Mouse (Mus musculus) fibroblast of lung, adult 2 months (primary cell): ENCODE measurements around the gene Ubxn2a.

Experiments
- DNase-seq: peaks from one replicate; pipeline ENCODE4 v3.0.0-alpha.2; 2011; ENCODE audit warnings: low read depth

The Ubxn2a gene

DNA sequence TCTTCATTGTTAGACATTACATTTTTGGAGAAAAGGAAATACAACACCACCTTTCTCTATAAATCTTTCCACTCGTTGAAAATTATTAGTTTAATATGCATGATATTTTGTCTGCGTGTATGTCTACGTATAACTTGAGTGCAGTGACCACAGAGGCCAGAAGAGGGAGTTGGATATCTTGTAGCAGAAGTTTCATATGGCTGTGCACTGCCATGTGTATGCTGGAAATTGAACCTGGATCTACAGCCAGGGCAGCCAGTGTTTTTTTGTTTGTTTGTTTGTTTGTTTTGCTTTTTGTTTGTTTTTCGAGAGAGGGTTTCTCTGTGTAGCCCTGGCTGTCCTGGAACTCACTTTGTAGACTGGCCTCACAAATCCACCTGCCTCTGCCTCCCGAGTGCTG, 28.5 kb downstream of the Ubxn2a start:
- no peak for DNase-seq

DNA sequence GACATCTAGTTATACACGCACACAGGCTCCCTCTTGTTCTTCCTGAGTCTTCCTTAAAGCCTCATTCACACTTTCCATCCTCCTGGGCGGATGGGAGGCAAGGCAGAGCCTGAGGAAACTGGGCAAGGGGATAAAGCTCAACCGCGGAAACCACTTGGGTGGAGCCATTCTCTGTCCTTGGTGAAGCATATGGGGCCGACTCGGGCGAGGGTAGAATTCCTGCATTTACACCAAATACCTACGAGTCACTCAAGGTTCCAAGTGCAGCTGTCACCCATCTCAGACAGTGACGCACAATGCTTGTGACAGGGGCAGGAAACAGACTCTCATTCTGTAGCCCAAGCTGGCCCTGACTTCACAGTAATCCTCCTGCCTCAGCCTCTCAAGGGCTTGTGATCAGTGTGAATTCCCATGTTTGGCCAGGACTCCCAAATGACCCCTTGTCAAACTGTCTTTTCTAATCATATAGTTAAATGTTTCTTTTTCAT, 29.2 kb downstream of the Ubxn2a start:
- no peak for DNase-seq

DNA sequence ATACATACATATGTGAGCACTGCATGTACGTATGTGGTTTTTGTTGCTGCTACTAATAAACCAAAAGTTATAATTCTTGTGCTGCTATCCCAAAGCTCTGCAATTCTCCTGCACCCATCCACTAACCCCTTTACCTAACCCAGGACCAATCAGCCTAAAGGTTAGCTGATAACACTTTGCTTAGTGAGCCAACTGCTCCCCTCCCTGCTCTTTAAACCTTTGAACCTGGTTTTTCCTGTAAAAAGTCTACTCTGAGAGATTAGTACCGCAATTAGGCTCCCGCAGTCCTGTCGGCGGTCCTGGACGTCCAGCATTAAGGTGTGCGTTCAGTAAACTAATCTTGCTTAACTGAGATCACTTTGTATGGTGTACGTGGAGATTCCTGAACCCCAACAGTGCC, 31.9 kb downstream of the Ubxn2a start:
- no peak for DNase-seq

DNA sequence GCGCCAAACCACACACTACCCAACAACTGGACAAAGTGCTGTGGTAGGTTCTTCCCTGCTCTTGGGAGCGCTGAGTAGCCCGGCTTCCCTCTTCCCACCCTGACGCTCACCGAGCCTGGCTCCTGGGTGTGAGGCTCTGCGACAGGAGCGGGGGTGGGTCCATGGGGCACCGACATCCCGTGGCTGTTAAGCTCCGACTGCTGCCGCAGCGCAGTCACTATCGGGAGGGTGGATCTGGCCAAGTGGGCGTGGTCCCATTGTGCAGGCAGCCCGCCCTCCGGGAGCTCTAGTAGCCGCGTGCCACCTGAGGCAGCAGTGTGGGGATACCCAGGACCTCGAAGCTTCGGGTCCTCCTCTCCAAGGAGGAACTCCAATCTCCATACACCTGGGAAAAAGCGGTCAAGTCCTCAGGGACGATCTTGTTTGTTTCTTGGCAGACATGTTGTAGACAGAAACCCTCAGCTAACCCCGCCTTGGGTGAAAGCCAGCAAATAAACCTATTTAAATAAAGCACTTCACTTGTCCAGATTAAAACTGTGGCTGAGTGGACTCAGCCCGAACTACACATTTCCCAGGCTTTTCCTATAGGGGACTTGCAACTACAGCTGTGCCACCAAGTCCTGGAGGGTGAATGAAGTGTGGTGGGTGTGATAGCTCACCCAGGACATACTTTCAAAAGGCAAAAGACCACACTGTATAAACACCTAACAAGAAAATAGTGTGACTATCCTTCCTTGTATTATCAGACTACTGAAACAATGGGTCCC, 33.2 kb downstream of the Ubxn2a start, which contains the start of gene Mfsd2b:
Gene Mfsd2b (minus strand): TSS at position 199 of the 767 bp plus-strand sequence.
- peak; percentile 23 for DNase-seq

DNA sequence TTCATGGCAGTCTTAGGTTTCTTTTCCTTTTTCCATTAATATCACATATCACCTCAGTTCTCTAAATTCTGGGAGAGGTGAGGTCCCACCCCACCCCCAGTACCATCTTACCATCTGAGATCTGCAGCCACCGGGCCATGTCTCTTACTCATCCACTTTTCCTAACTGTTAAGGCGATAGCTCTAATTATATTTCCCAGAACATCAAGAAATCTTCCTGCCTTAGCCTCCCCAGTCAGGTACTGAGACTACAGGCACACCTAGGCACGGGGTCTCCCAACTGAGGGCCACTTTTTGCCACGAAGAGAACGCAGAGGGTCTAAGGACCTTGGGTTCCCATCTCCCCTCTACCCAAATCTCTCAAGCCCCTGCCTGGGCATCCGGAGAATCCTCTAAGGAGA, 34.0 kb downstream of the Ubxn2a start:
- no peak for DNase-seq

DNA sequence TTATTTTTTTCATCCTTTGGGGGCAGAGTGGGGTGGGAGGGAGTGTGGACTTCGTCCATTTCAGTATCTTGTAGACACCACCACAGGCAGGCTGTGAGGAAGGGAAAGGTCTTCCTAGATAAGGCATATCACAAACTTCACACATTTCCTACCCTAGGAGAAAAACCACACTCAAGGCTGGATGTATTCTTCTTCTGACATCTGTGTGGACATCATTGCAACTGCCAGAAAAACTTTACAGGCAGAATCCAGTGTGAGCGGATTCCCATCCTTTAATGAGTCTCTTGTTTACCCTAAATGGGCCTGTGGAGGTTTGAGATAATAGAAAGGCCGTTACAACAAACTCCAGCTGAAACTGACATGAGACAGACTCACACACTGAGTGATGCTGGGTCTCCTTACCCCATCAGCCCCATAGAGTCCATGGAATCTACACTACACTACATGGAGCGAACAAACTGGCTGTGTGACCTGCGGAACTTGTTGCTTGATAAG, 34.5 kb downstream of the Ubxn2a start:
- DNase-seq = no peak

DNA sequence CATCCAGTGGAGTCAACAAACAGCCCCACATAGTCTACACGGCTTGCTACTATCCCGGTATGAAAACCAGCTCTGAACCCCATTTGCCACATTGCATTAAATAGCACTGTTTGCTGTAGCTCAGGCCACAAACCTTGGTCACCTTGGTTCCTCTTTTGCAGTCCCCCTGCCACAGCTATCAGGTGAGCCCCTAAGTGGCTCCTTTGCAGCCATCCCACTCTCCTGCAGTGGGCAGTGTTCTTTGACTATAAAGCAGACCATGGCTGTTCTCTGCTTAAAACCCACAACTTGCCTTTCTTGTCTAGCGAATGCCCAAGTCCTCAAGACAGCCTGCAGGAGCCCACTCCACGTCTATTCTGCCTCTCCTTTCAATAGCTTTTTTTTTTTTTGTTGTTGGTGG, 35.2 kb downstream of the Ubxn2a start:
- DNase-seq = no peak

DNA sequence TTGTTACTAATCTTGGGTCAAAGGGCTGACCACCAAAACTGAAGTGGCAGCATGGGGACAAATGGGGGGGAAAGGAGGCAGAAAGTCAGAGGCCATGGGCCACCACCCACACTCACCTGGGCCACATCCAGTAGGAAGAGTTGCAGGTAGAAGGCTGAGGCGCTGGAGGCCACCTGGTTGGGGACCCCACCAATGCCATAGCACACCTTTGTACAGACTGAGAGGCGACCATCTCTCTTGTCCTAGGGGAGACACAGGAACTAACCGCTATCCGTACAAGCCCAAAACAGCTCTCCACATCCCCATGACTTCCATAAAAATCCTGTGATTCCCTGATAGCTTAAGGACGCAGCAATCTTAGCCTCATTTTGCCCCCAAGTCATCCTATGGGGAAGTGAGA, 36.2 kb downstream of the Ubxn2a start:
- DNase-seq = no peak

DNA sequence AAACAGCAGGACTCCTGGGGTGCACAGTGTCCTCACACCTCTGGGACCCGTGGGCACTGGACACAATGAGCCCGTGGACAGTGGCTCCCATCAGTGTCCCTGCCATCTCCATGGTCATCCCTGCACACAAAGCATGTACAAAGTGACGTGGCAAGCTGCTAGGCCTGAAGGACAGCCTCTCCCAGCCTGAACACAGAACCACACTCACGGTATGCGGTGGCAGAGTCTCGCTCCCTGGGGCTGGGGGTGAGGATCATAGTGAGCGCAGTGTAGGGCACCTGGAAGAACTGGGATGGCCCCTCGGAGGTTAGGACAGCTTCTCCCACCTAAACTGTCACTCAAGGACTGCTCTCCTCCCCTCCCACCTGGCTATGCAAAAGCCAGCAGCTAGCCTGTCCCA, 38.6 kb downstream of the Ubxn2a start:
- no peak for DNase-seq

DNA sequence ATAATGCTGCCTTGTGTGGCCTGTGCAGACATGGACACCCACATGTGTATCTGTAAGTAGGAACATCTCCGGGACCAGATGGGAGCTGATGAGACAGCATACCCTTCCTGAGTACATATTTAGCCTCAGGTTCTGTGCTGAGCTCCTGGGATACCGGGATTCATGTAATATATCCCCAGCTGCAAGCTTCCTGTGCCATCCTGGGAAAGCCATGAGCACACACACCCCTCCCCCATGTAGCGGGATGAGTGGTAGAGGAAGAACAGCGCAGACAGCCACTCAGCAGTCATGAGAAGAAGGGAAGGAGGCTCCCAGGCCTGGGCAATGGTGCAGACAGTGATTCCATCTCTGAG, 43.2 kb downstream of the Ubxn2a start:
- DNase-seq = no peak

DNA sequence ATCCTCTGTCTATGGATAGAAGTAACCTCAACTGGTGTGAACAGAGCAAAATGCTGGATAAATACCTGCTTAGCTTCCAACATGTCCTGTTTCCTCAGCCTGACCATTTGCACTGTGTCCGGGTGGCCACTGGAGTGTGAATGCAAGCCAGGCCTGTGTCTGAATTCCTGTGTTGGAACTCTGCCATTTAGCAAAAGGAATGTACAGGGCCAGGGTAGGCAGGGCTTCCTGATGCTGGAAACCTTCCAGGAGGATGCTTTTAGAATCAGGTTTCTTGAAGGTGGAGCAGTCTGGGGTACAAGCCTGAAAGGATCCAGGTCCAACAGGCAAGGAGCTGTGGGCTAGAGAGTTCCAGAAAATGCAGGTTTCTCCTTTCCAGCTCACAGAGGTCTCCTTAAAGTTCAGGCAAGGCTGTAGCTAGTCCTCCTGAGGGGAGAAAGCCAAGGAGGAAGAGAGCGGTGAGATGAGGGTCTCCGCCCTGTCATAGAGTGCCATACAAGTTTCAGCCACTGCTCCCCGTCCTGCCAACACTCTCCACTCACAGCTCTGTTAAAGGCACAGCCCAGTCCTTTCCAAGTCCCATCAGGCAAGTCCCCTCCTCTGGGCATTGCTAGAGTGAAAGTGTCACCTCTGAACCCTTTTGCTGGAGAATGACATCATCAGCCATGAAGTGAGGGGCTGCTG, 43.7 kb downstream of the Ubxn2a start:
- DNase-seq = no peak

DNA sequence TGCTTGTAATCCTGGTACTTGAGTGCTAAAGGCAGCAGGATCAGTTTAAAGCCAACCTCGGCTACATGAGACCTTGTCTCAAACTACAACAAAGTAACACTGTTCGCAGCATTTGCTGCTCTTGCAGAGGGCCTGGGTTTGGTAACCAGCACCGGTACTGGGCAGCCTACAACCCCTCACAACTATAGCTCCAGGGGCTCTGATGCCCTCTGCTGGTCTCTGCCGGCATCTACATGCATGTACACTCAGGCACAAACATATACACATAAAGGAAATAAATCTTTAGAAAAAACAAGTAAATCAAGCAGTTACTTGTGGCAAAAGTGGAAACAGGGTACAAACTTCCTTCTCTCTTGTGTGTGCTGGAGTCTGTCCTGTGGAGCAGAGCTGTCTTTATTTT, 44.8 kb downstream of the Ubxn2a start:
- DNase-seq = no peak

DNA sequence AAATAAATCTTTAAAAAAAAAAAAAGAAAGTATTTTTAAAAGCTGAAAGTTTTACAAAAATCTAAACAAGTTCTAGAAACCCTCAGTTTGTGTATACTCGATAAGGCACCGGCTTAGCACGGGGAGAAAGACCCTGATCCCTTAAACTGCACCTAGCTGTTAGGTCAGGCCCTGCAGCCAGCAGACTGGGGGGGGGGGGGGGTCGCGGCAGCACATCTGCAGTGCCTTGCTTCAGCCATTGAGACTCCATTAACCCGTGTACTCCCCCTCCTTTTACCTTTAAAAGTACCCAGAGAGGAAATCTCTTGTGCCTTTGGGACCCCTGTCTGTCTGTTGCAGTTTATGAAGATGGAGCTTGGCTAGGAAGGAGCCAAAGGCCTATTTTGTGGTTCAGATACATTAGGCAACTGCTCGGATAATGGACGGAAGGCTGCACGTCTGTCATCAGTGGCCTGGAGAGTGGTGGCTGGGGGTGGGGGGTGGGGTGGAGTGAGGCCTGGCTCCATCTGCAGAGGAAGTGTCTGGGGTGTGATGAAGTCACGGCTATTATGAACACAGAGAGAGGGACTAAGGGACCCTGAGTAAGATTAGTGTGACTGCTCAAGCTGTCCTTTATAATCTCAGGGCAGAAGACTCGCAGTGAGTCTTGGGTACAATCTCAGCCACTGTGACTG, 48.1 kb downstream of the Ubxn2a start:
- no peak for DNase-seq

DNA sequence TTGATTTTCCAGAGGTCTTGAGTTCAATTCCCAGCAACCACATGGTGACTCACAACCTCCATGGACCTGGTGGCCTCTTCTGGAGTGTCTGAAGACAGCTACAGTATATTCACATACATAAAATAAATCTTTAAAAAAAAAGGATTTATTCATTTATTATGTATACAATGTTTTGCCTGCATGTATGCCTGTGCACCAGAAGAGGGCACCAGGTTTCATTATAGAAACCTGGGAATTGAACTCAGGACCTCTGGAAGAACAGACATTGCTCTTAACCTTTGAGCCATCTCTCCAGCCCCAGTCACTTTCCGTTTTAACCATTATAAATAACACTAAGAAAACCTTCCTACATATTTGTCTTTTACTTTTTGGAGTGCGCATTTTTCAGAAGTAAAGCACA, 50.7 kb downstream of the Ubxn2a start:
- no peak for DNase-seq

DNA sequence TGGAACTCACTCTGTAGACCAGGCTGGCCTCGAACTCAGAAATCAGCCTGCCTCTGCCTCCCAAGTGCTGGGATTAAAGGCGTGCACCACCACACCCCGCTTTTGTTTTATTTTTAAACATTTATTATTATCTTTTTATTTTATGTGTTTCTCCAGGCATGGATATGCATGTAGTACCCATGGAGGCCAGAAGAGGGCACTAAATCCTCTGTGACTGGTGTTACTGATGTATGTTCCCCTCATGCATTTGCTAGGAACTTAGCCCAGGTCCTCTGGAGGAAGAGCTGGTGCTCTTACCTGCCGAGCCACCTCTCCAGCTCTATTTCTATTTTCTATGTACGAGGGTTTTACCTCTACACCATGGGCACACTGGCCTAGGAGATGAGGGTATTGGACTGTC, 51.3 kb downstream of the Ubxn2a start:
- no peak for DNase-seq

DNA sequence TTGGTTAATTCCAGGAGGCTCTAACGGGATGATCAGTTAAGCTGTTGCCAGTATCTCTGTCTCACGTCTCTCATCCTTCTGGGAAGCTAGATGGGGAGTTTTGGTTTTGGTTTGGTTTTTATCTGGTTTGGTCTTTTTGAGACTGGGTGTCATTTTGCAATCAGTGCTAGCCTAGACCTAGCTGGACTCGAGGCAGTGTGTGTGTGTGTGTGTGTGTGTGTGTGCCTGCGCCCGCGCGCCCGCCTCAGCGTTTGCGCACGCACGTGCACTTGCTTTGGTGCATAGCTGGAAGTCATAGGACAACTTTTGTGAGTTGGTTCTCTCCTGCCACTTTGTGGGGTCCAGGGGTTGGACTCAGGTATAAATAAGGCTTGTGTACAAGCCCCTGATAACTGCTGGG, 63.8 kb downstream of the Ubxn2a start:
- DNase-seq = no peak

DNA sequence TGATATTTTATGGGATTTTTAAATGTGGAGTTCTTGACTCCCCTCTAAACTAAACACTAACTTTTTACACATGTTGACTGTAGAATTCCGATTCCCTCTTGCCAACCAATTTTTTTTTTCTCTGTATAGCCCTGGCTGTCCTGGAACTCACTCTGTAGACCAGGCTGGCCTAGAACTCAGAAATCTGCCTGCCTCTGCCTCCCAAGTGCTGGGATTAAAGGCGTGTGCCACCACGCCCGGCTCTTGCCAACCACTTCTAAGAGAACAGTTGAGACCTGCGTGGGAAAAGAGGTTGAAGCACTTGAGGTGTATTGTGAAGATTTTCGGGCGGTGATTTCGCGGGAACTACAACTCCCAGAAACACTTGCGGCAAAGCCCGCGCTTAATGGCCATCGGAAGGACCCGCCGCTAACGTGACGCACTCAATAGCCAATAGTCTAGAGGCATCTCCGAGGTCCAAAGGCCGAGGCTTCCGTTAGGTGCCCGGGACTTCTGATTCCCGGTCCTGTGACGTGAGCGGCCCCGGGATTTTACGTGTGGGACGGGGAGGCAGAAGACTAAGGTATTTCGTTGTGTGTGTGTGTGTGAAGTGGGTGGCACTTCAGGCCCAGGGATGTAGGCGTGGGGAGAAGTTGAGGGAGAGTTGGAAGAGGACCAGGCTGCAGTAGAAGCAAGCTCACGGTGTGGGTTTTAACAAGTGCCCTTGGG, 64.5 kb downstream of the Ubxn2a start, which contains the start of gene Wdcp:
Gene Wdcp (plus strand): TSS at position 414 of the 708 bp plus-strand sequence.
- DNase-seq = peak; percentile 81

DNA sequence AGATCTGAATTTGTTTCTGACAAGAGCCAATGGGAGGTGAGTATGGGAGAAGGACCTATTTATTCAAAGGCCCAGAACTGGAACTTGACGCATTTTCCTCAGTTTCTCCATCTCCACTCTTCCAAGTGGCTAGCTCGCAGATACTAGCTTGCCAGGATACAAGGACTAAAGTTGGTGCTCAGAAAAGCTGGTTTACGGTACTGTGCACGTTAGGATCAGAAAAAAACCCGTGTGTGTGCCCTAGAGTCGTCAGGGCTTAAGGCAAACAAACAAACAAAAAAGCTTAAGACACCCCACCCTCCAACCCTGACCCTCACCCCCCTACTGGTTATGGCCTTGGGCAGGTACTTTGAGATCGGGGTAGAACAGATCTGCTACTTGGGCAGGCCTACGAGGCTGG, 65.0 kb downstream of the Ubxn2a start:
- DNase-seq = no peak

DNA sequence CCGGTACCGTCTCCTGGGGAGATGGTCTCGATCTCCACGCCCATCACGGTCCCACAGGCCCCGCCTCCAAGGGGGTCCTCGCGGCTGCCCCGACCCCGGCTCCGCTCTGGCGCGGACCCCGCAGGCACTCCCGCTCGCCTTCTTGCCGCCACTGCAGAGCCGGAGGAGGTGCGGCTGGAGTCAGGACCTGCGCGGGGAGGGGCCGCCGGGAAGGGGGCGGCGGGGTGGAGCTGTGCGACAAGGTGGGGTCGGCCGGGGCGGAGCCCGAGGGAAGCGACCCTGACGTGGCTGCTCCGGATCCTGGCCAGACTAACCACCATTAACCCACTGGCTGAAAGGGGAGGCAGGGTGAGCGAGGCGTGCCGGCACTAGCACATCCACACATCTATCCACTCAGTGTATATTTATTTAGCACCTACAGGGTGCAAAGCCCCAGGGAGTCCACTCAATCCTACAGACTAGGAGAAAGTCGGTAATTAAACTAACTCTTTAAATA, 66.1 kb downstream of the Ubxn2a start, which contains the start of gene Fkbp1b:
Gene Fkbp1b (minus strand): TSS at position 200 of the 496 bp plus-strand sequence.
- DNase-seq = no peak

DNA sequence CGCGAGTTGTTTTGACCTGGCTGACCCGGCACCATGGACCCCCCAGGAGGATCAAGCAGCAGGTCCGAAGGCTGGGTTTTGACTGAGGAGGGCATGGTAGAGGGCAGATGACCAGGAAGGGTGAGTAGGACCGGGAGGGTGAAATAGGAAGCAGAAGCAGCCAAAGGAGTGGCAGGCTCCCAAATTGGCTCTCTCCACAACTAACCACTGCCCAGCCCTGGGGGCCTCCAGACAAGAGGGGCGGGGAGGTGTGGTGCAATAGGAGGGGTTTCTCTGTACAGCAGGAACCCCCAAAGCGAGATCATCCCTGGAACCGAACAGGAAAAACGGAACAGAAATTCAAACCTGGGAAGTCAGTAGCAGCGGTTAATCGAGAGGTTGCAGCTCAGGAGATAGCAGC, 66.8 kb downstream of the Ubxn2a start:
- no peak for DNase-seq

DNA sequence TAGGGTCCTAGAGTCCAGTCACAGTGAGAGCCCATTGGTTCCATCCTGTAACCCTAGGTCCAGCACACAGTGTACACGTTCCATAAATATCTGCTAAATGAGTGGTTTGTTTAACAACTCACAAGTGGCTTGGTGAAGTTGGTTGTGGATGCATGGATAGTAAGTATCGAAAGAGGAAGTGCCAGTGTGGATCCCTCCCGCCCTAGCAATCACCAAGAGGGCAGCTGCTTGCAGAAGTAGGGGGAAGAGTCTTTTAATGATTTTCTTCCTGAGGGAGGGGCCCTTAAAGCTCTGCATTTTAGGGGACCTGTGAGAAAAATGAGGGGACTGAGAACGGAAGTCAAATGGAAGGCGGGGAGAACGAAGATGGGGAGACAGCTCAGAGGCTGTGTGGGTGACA, 67.5 kb downstream of the Ubxn2a start:
- DNase-seq = no peak

DNA sequence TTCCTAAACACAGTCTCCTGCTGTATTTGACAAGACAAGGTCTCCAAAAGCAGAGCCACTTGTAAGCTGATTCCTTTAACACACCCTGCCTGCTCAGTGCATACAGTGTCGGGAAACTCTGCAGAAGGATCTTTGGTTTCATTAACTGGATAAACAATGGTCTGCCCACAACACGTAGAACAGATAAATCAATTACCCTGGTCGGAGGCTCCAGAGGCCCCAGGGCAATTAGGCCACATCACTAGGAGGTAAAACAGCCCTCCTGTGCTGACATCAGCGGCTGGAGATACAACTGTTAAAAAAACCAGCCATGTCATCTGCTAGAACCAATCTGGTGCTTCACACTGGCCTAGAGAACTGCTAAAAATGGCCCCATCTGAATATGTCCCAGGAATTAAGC, 70.5 kb downstream of the Ubxn2a start:
- DNase-seq = no peak
